Mouse (Mus musculus) ES-Bruce4 (cell line): ENCODE data around the gene Smyd4.

ENCODE experiments used
- CTCF ChIP-seq: IDR thresholded peaks from one replicate; pipeline ENCODE4 v1.8.1; 2011; ENCODE audit warnings: low read depth, low read length
- POLR2A ChIP-seq: IDR thresholded peaks from one replicate; pipeline ENCODE4 v1.8.1; 2011; ENCODE audit warnings: low read length; ENCODE audit not compliant: insufficient read depth

GRCm38 (mm10) chr11:75395611-75396010 is 47.4 kb downstream of the Smyd4 start:
- TF ChIP-seq CTCF (no peak), POLR2A (no peak)
